Mouse (Mus musculus) kidney, adult 8-10 months (tissue): ENCODE data around the gene Snx29.

Experiments
- DNase-seq, 2 experiments: peaks; one replicate each; pipeline ENCODE4 v3.0.0; 2022

Snx29 gene

GRCm38 (mm10) chr16:11455545-11456140 is 132.9 kb downstream of the Snx29 start:
- DNase-seq = no peak

- no peak for DNase-seq
These were observed 133.5 kb downstream of the Snx29 start for GRCm38 (mm10) chr16:11456141-11456645.

- DNase-seq = no peak
These were observed 134.4 kb downstream of the Snx29 start for GRCm38 (mm10) chr16:11457136-11457535.

- DNase-seq = peak in 1 of 2 experiments; percentile 45
These were observed 135.1 kb downstream of the Snx29 start for GRCm38 (mm10) chr16:11457609-11458350.

- no peak for DNase-seq
These were observed 137.5 kb downstream of the Snx29 start for GRCm38 (mm10) chr16:11460210-11460609.

- peak in 1 of 2 experiments; percentile 31 for DNase-seq
These were observed 138.9 kb downstream of the Snx29 start for GRCm38 (mm10) chr16:11461612-11462011.

- peak; percentile 63 to 72 for DNase-seq
These were observed 145.9 kb downstream of the Snx29 start for GRCm38 (mm10) chr16:11468533-11469179.

- no peak for DNase-seq
These were observed 146.8 kb downstream of the Snx29 start for GRCm38 (mm10) chr16:11469491-11469890.

- no peak for DNase-seq
These were observed 148.5 kb downstream of the Snx29 start for GRCm38 (mm10) chr16:11471246-11471645.

GRCm38 (mm10) chr16:11472852-11473251 is 150.1 kb downstream of the Snx29 start:
- no peak for DNase-seq

- no peak for DNase-seq
These were observed 150.8 kb downstream of the Snx29 start for GRCm38 (mm10) chr16:11473474-11473873.

GRCm38 (mm10) chr16:11473893-11474505 is 151.3 kb downstream of the Snx29 start:
- DNase-seq = no peak

GRCm38 (mm10) chr16:11475137-11475943 is 152.6 kb downstream of the Snx29 start:
- DNase-seq = peak; percentile 58 to 72

GRCm38 (mm10) chr16:11476314-11476713 is 153.6 kb downstream of the Snx29 start:
- DNase-seq = no peak

- peak; percentile 25 to 48 for DNase-seq
These were observed 154.3 kb downstream of the Snx29 start for GRCm38 (mm10) chr16:11476968-11477367.

- DNase-seq = no peak
These were observed 154.9 kb downstream of the Snx29 start for GRCm38 (mm10) chr16:11477591-11477990.

- no peak for DNase-seq
These were observed 156.9 kb downstream of the Snx29 start for GRCm38 (mm10) chr16:11479605-11480004.

GRCm38 (mm10) chr16:11482189-11482588 is 159.5 kb downstream of the Snx29 start:
- DNase-seq = no peak

- no peak for DNase-seq
These were observed 172.2 kb downstream of the Snx29 start for GRCm38 (mm10) chr16:11494895-11495294.

GRCm38 (mm10) chr16:11495923-11496616 is 173.4 kb downstream of the Snx29 start:
- no peak for DNase-seq

GRCm38 (mm10) chr16:11496721-11497120 is 174.0 kb downstream of the Snx29 start:
- no peak for DNase-seq

GRCm38 (mm10) chr16:11500061-11500460 is 177.4 kb downstream of the Snx29 start:
- no peak for DNase-seq
